Mouse (Mus musculus): ENCODE measurements around the gene Crtc1.

Crtc1 gene

GRCm38 (mm10) chr8:70419879-70420643 lies 19.3 kb downstream of the Crtc1 start:
- DNase-seq: no peak

- no peak for DNase-seq
Measured at GRCm38 (mm10) chr8:70418954-70419353, 20.4 kb downstream of the Crtc1 start.

GRCm38 (mm10) chr8:70417914-70418313 lies 21.5 kb downstream of the Crtc1 start:
- peak; percentile 22 for DNase-seq

- DNase-seq: peak; percentile 45
Measured at GRCm38 (mm10) chr8:70416941-70417340, 22.4 kb downstream of the Crtc1 start.

GRCm38 (mm10) chr8:70415540-70416451 lies 23.6 kb downstream of the Crtc1 start:
- DNase-seq: peak; percentile 63

GRCm38 (mm10) chr8:70414310-70414946 lies 25.0 kb downstream of the Crtc1 start:
- no peak for DNase-seq

- DNase-seq: no peak
Measured at GRCm38 (mm10) chr8:70410281-70410680, 29.1 kb downstream of the Crtc1 start.

- no peak for DNase-seq
Measured at GRCm38 (mm10) chr8:70409455-70409871, 29.9 kb downstream of the Crtc1 start.

GRCm38 (mm10) chr8:70409019-70409418 lies 30.4 kb downstream of the Crtc1 start:
- peak; percentile 27 for DNase-seq

- DNase-seq: peak; percentile 84
Measured at GRCm38 (mm10) chr8:70408301-70408700, 31.1 kb downstream of the Crtc1 start.

GRCm38 (mm10) chr8:70406427-70407069 lies 32.8 kb downstream of the Crtc1 start:
- DNase-seq: no peak

GRCm38 (mm10) chr8:70405189-70405588 lies 34.2 kb downstream of the Crtc1 start:
- no peak for DNase-seq

GRCm38 (mm10) chr8:70404212-70404611 lies 35.2 kb downstream of the Crtc1 start:
- DNase-seq: no peak

GRCm38 (mm10) chr8:70397611-70398563 lies 41.5 kb downstream of the Crtc1 start:
- no peak for DNase-seq

GRCm38 (mm10) chr8:70396184-70396583 lies 43.2 kb downstream of the Crtc1 start:
- DNase-seq: no peak

- DNase-seq: peak; percentile 27
Measured at GRCm38 (mm10) chr8:70395649-70396048, 43.7 kb downstream of the Crtc1 start.

- DNase-seq: no peak
Measured at GRCm38 (mm10) chr8:70394269-70394998, 44.9 kb downstream of the Crtc1 start.

- no peak for DNase-seq
Measured at GRCm38 (mm10) chr8:70393087-70393486, 46.3 kb downstream of the Crtc1 start.

- DNase-seq: no peak
Measured at GRCm38 (mm10) chr8:70389678-70390077, 49.7 kb downstream of the Crtc1 start.

GRCm38 (mm10) chr8:70383287-70383686 lies 56.1 kb downstream of the Crtc1 start:
- peak; percentile 81 for DNase-seq

GRCm38 (mm10) chr8:70380069-70380468 lies 59.3 kb downstream of the Crtc1 start:
- no peak for DNase-seq
